Mouse (Mus musculus) limb, embryonic 12.5 days (tissue): ENCODE measurements at regions not wholly inside any gene's neighbourhood (a gene's known extent, or its start where the extent isn't known, plus 50 kb on each side); places are given as distances from the start of the nearest gene placed in this dataset.

Source experiments
- ATAC-seq: fragments of 200-750 bp; cut with Nextera tagmentation; 2 replicates; pipeline ENCODE4 v1.8.0; 2017; ENCODE audit warnings: low read depth, moderate TSS enrichment; ENCODE audit not compliant: insufficient number of reproducible peaks, insufficient read depth, low FRiP score, low TSS enrichment
- H3K27ac ChIP-seq: fragments of 300-500 bp; sonication (generic); 2 replicates; pipeline ENCODE4 v1.5.1; 2016; ENCODE audit warnings: mild to moderate bottlenecking, moderate library complexity
- H3K27me3 ChIP-seq: fragments of 300-500 bp; sonication (generic); 2 replicates; pipeline ENCODE4 v1.6.1; 2016; ENCODE audit warnings: mild to moderate bottlenecking, moderate library complexity
- H3K36me3 ChIP-seq: fragments of 300-500 bp; sonication (generic); 2 replicates; pipeline ENCODE4 v1.6.1; 2016; ENCODE audit warnings: mild to moderate bottlenecking, moderate library complexity
- H3K4me1 ChIP-seq: fragments of 300-500 bp; sonication (generic); replicated peaks from 2 replicates; pipeline ENCODE4 v1.6.1; 2016
- H3K4me2 ChIP-seq: fragments of 300-500 bp; sonication (generic); 2 replicates; pipeline ENCODE4 v1.6.1; 2016; ENCODE audit warnings: mild to moderate bottlenecking, moderate library complexity
- H3K4me3 ChIP-seq: fragments of 300-500 bp; sonication (generic); replicated peaks from 2 replicates; pipeline ENCODE4 v1.5.1; 2016; ENCODE audit warnings: mild to moderate bottlenecking
- H3K9ac ChIP-seq: fragments of 300-500 bp; sonication (generic); replicated peaks from 2 replicates; pipeline ENCODE4 v1.6.1; 2016; ENCODE audit warnings: mild to moderate bottlenecking, moderate library complexity
- H3K9me3 ChIP-seq: fragments of 300-500 bp; sonication (generic); 2 replicates; pipeline ENCODE4 v1.6.1; 2016; ENCODE audit warnings: mild to moderate bottlenecking, moderate library complexity
- WGBS: fragments of 180-500 bp; shearing (Covaris S2); methylation state at CpG from one replicate; pipeline ENCODE4 v1.1.7; 2016; 5-methylcytosine and 5-hydroxymethylcytosine counted together

- ATAC-seq = no peak
- H3K4me1 ChIP-seq = no peaks in the 10 kb centered on the region
Observed at GRCm38 (mm10) chr13:70369647-70370046, 267.8 kb downstream of the Ice1 start.

DNA sequence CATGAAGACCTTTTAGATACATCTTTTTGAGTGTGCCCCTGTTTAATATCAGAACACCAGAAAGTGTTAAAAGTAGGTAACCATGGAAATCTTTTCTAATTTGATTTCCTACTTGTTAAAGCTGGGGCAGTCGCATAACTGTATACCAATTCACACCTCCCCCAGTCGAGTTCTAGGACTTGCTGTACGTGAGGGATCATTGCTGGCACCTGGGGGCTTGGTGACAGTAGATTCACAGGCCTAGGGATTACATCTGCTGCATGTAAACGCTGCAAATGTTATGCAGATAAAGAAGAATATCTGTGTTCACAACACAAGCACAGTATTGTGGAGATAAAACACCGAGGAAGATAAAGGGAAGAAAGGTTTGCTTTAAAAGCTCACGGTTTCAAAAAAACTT lies 256.7 kb downstream of the Ice1 start:
- no peak for ATAC-seq
- Histone ChIP-seq H3K4me3 (no peak overlapping the region), H3K4me2 (no peak overlapping the region), H3K9me3 (no peaks in the 10 kb centered on the region), H3K36me3 (no peaks in the 10 kb centered on the region), H3K9ac (no peak overlapping the region), H3K27ac (no peak overlapping the region), H3K27me3 (no peaks in the 10 kb centered on the region), H3K4me1 (no peaks in the 10 kb centered on the region)
- WGBS = 64% methylated on average over 6 of the region's 6 CpGs

More at GRCm38 (mm10) chr13:70369647-70370046, 267.8 kb downstream of the Ice1 start:
- H3K9me3 ChIP-seq = no peaks in the 10 kb centered on the region
- H3K36me3 ChIP-seq = no peaks in the 10 kb centered on the region
- H3K27ac ChIP-seq = no peak overlapping the region
- no peak overlapping the region for H3K4me2 ChIP-seq
- H3K9ac ChIP-seq = no peak overlapping the region
- no peaks in the 10 kb centered on the region for H3K27me3 ChIP-seq
- 88% methylated on average over 2 of the region's 2 CpGs for WGBS
- no peak overlapping the region for H3K4me3 ChIP-seq

- no peaks in the 10 kb centered on the region for H3K36me3 ChIP-seq
- no peak overlapping the region for H3K27ac ChIP-seq
- H3K4me2 ChIP-seq = no peak overlapping the region
- no peaks in the 10 kb centered on the region for H3K9me3 ChIP-seq
- H3K9ac ChIP-seq = no peak overlapping the region
- H3K27me3 ChIP-seq = no peaks in the 10 kb centered on the region
- 70% methylated on average over 8 of the region's 8 CpGs for WGBS
- H3K4me1 ChIP-seq = no peaks in the 10 kb centered on the region
- H3K4me3 ChIP-seq = no peak overlapping the region
- ATAC-seq = no peak
Observed at GRCm38 (mm10) chr13:70385292-70385691, 252.1 kb downstream of the Ice1 start.

GRCm38 (mm10) chr13:70412788-70413187 lies 224.6 kb downstream of the Ice1 start:
- Histone ChIP-seq H3K9me3 (no peaks in the 10 kb centered on the region), H3K9ac (no peak overlapping the region), H3K36me3 (no peaks in the 10 kb centered on the region), H3K27ac (no peak overlapping the region), H3K4me2 (no peak overlapping the region), H3K4me1 (no peaks in the 10 kb centered on the region), H3K27me3 (no peaks in the 10 kb centered on the region), H3K4me3 (no peak overlapping the region)
- 84% methylated on average over 1 of the region's 1 CpGs for WGBS
- ATAC-seq = no peak

GRCm38 (mm10) chr13:70418156-70418555 lies 219.3 kb downstream of the Ice1 start:
- no peaks in the 10 kb centered on the region for H3K36me3 ChIP-seq
- no peaks in the 10 kb centered on the region for H3K4me1 ChIP-seq
- 73% methylated on average over 2 of the region's 2 CpGs for WGBS
- no peak overlapping the region for H3K4me2 ChIP-seq
- no peak for ATAC-seq
- no peak overlapping the region for H3K4me3 ChIP-seq
- no peaks in the 10 kb centered on the region for H3K27me3 ChIP-seq
- H3K27ac ChIP-seq = no peak overlapping the region
- H3K9ac ChIP-seq = no peak overlapping the region
- H3K9me3 ChIP-seq = no peaks in the 10 kb centered on the region

GRCm38 (mm10) chr13:70439419-70439818 lies 198.0 kb downstream of the Ice1 start:
- H3K9ac ChIP-seq = no peak overlapping the region
- H3K27me3 ChIP-seq = no peaks in the 10 kb centered on the region
- ATAC-seq = no peak
- H3K36me3 ChIP-seq = no peaks in the 10 kb centered on the region
- no peaks in the 10 kb centered on the region for H3K9me3 ChIP-seq
- WGBS = 52% methylated on average over 1 of the region's 1 CpGs
- H3K27ac ChIP-seq = no peak overlapping the region
- no peaks in the 10 kb centered on the region for H3K4me1 ChIP-seq
- no peak overlapping the region for H3K4me3 ChIP-seq
- H3K4me2 ChIP-seq = no peak overlapping the region

GRCm38 (mm10) chr13:70446940-70447339 lies 190.5 kb downstream of the Ice1 start:
- Histone ChIP-seq H3K27ac (no peak overlapping the region), H3K27me3 (no peaks in the 10 kb centered on the region), H3K4me2 (no peak overlapping the region), H3K4me3 (no peak overlapping the region), H3K9ac (no peak overlapping the region), H3K4me1 (no peaks in the 10 kb centered on the region), H3K9me3 (no peaks in the 10 kb centered on the region), H3K36me3 (no peaks in the 10 kb centered on the region)
- no peak for ATAC-seq
- WGBS = 92% methylated on average over 4 of the region's 4 CpGs

DNA sequence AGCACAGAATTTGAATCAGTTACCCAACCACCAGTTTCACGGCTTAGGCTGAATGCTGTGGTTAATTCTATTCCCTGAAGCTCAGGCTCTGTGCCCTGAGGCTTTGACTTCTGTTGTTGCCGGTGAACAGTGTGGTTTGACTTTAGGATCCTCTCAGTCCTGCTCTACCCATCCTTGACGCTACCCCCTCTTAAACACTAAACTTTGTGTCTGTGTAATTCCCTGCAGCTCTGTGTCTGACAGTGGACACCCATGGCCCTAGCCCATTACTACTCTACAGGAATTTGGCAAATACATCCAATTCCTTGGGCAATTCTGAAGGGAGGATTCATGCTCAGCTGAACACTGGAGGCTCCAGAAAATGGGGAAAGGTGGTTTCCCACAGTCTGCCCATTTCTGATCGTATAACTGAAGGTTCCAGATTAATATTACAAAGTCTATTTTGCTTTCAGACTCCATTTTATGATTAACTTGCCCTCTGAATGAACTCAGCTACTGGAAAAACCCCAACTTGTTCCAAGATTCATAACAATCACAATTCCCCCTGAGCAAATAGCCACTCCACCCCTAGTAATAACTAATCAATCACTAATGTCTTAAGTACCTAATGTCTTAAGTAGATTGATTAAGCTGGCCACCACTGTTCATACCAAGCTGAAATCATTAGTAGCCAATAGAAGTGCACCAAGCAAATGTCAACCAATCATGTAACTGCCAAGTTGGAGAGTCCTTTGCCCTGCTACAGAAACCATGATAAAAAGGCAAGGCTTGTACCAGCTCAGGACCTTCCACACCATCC lies 182.6 kb downstream of the Ice1 start:
- Histone ChIP-seq H3K4me2 (no peak overlapping the region), H3K4me1 (no peaks in the 10 kb centered on the region), H3K9ac (no peak overlapping the region), H3K9me3 (no peaks in the 10 kb centered on the region), H3K27ac (no peak overlapping the region), H3K4me3 (no peak overlapping the region), H3K36me3 (no peaks in the 10 kb centered on the region), H3K27me3 (no peaks in the 10 kb centered on the region)
- WGBS = 86% methylated on average over 4 of the region's 4 CpGs
- ATAC-seq = no peak

DNA sequence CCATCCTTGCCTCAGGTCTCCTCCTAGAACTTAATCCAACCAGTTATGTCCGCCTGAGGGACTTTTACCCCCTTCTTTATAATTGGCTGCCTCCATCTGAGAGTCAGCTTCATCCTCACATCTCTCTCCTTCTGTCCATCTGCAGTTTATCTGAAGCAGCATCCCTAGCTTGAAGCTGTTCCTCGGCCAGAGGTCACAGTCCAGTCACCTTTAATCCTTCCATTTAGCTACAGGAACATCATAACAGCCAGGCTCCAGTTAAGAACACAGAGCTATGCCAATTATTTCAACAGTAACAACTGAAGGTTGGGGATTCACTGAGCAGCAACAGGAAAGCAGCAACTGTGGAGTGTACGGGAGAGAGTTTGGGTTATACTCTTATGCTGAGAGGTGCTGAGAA lies 179.0 kb downstream of the Ice1 start:
- Histone ChIP-seq H3K27me3 (no peaks in the 10 kb centered on the region), H3K4me1 (no peaks in the 10 kb centered on the region), H3K4me3 (no peak overlapping the region), H3K9ac (no peak overlapping the region), H3K9me3 (no peaks in the 10 kb centered on the region), H3K27ac (no peak overlapping the region), H3K36me3 (no peaks in the 10 kb centered on the region), H3K4me2 (no peak overlapping the region)
- WGBS = 68% methylated on average over 3 of the region's 3 CpGs
- ATAC-seq = no peak

- no peak for ATAC-seq
- Histone ChIP-seq H3K36me3 (no peaks in the 10 kb centered on the region), H3K27me3 (no peaks in the 10 kb centered on the region), H3K4me2 (no peak overlapping the region), H3K9ac (no peak overlapping the region), H3K4me3 (no peak overlapping the region), H3K4me1 (no peaks in the 10 kb centered on the region), H3K27ac (no peak overlapping the region), H3K9me3 (no peaks in the 10 kb centered on the region)
- 79% methylated on average over 5 of the region's 5 CpGs for WGBS
Observed at GRCm38 (mm10) chr13:70464996-70465395, 172.4 kb downstream of the Ice1 start.

GRCm38 (mm10) chr13:70474746-70475145 lies 162.7 kb downstream of the Ice1 start:
- no peak for ATAC-seq
- WGBS = 92% methylated on average over 4 of the region's 4 CpGs

DNA sequence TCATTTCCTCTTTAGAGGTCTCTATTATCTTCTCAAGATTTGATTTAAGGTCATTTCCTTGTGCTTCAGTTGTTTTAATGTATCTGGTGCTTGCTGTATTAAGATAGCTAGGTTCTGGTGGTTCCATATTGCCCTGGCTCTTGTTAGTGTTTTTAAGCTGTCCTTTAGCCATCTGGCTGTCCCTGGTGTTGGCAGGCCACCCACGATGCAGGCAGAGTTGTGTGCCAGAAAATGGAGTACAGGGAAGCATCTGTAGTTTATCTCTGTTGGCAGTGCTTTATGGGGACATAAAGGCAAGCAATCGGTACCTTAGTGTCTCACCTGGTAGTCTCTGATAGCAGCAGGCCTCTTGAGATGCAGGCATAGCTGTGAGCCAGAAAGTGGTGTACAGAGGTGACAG lies 162.1 kb downstream of the Ice1 start:
- Histone ChIP-seq H3K4me2 (no peak overlapping the region), H3K9me3 (no peaks in the 10 kb centered on the region), H3K4me3 (no peak overlapping the region), H3K4me1 (no peaks in the 10 kb centered on the region), H3K27me3 (no peaks in the 10 kb centered on the region), H3K36me3 (no peaks in the 10 kb centered on the region), H3K27ac (no peak overlapping the region), H3K9ac (no peak overlapping the region)
- WGBS = 58% methylated on average over 2 of the region's 2 CpGs
- no peak for ATAC-seq

More at GRCm38 (mm10) chr13:70474746-70475145, 162.7 kb downstream of the Ice1 start:
- H3K4me1 ChIP-seq = no peaks in the 10 kb centered on the region
- no peaks in the 10 kb centered on the region for H3K36me3 ChIP-seq
- no peaks in the 10 kb centered on the region for H3K9me3 ChIP-seq
- H3K27ac ChIP-seq = no peak overlapping the region
- no peak overlapping the region for H3K9ac ChIP-seq
- no peaks in the 10 kb centered on the region for H3K27me3 ChIP-seq
- H3K4me2 ChIP-seq = no peak overlapping the region
- H3K4me3 ChIP-seq = no peak overlapping the region
